Mouse (Mus musculus) erythroblast, embryonic 14.5 days (primary cell): Measurements from ENCODE around the gene Txk.

Experiments used
- GATA1 ChIP-seq: IDR thresholded peaks from 2 replicates; pipeline ENCODE4 v1.6.1; 2012; ENCODE audit warnings: low read length, inconsistent platforms, mixed read lengths
- TAL1 ChIP-seq: IDR thresholded peaks from 3 replicates; pipeline ENCODE4 v1.6.1; 2012; ENCODE audit warnings: low read length, inconsistent platforms, mixed read lengths

GRCm38 (mm10) chr5:72725404-72725803 lies 27.2 kb downstream of the Txk start:
- TF ChIP-seq TAL1, result no peak
- TF ChIP-seq GATA1, result no peak
